Mouse (Mus musculus) cerebellum, postnatal 36 days (tissue): ENCODE results near the gene Pcgf2.

Source experiments
- DNase-seq, 2 experiments: peaks; one replicate each; pipeline ENCODE4 v3.0.0; 2021 to 2022; ENCODE audit warnings: mixed read lengths in 2 of 2

Gene Pcgf2

DNA sequence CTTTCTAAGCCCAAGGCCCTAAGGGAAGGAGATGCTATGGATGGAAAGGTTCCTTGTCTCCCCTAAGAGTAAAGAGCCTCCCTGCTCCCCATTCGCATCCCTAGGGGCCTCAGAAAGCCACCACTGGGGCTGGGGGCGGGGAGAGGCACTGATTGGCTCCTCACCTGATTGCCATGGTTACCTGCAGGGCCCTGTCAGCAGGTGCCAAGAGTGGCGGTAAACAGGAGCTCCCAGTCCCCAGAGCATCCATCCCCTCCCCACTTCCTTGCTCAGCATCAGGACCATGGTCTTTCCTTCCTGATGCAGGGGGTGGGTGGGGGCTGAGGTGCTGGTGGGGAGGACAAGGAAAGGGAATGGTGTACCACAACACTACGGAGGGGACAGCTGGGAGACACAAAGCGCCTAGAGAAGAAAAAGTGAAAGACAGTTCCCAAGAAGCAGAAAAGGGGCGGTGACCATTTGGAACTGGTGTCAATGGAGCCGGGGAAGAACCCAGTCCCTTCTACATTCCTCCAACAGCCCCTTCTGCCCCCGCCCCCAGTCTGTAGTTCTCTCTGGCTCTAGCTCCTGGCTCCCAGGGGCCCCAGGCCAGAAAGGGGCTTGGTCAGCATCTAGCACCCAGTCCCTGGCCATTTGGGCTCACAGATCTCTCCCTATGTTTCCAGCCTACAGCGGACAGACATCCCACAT lies 4.4 kb downstream of the Pcgf2 start:
- DNase-seq = no peak

DNA sequence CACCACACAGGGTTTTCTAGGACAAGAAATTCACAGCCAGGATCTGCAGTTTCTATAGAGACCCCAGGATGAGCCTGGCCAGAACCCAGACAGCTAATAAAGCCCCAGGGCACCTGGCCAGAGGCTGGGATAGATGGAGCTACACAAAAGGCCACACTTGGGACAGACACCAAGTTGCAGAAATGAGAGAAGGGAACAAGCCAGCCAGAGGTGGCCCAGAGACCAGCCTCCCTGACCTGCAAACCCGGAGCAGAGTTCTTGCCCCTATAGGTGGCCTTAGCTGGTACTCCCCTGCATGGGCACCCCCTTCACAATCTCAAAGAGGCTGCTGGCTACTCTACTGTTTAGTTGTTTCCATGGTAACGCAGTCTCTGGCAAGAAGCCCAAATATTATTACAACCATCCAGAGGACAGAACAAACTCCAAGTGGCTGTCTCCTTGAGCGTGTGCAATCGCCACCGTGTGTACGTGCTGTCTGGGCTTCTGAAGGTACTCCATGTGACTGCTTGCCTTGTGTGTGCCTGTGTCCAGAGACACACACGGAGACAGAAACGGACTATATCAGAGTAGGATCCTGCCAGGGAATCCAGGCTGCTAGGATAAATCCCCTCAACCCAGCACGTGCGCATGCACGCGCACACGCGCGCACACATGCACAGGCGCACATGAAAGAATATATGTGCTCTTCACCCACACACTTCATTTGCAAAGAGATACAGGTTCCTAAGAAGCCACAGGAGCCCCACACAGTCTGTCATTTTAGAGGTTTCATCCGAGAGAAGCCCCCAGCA lies 5.2 kb downstream of the Pcgf2 start:
- peak in 1 of 2 experiments; percentile 44 for DNase-seq

DNA sequence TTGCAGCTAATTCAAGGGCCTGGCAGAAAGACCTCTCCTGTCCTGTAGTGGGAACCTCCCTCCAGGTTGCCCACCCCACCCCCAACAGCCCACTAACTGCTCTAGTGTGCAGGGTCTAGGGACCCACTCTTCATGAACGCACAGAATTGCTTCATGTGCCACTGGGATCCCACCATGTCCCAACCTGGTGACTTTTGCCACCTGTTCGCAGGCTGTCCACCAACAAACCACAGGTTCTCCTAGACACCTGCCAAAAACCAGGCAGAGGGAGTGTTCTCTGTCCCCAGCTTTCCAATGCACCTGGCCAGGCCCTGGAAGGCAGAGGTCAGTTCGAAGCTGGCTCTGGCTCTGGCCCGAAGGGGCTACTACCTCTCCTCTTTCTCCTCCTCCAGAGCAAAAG lies 5.9 kb downstream of the Pcgf2 start:
- no peak for DNase-seq

DNA sequence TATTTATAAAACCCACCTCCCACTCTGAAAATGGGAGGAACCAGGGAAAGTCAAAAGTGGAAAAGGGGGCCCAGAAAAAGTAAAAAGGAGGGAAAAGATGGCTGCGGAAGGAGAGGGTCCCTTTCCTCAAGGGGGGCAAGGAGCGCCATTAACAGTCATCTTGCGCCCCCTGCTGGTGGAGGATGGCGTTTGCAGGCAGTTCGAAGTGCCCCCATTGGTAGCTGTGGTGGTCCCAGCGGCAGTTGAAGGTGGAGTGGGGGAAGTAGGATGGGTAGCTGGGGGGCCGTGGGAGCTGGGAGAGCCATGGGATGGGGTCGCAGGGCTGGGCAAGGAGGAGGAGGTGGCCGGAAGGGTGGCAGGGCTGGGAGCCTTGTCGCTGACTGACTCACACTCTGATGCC lies 10.4 kb downstream of the Pcgf2 start:
- peak; percentile 60 to 65 for DNase-seq

DNA sequence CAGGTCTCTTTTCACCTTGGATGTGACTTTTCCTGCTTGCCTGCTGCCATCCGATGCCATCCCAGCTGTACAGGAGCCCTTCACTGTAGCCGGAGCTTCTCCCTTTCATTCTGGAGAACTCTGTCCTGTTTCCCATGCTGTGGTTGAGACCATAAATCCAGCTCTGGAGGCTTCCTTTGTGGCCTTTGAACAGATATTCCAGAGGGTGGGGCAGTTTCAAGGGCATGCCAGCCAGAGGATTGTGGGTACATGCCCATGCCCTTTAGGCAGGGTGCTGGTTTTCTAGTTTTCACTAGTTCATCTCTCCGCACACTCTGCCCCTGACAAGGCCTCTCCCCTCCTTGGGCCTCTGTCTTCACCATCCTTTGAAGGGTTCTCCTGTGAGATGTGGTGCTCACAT lies 13.2 kb downstream of the Pcgf2 start:
- DNase-seq = no peak

DNA sequence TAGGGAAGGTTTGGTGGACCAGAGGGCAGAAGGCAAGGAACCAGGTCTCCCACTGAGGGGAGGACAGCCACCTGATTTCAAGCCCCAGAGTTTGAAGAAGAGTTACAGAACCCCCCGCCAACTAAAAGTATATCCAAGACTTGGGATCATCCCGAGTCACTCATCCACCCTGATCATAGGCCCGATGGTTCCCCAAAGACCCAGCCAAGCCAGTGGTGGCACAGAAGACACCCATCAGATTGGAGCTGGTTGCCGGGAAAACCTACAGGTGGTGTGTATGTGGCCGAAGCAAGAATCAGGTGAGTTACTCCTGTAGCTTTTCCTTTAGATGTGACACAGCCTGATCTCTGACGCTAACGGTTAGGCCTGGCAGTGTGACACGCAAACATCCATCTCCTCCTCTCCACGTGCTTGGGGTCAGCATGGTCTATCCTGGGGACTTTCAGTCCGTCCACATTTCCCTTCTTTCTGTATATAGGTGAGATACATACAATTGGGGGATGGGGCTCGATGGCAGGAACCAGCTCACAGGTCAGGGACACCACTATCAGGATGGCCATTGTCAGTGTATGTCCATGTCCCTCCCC lies 13.9 kb downstream of the Pcgf2 start:
- no peak for DNase-seq

DNA sequence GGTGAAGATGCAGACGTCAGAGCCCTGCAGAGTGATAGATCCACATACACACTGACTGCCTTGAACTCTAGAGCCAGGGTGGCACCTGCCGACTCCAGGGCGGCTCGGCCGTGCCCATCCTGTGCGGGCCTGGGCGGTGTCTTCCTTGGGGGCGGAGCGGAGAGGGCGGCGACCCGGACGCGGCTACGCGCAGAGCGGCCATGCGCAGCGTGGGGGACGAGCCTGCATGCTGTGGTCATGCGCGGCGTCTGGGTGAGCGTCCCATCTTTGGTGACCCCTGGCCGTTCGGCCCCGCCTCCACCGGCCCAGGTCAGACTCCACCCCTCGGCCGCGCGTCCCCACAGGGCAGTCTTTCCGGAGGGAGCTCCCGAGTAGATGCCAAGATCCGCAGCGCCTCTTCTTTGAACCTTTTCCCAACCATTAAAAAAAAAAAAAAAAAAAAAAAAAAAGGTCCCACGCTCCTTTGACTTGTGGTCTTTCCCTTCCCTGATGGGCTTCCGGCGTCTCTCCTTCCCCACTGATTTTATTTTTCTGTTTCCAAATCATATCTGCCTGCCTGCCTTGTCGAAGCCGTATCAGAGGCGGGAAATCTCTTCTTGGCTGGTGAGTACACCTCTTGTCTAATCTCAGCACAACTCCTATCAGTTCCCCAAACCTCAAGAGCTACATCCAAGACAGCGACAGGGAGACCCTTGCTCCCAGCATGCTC lies 14.5 kb downstream of the Pcgf2 start, which contains the start of gene Cisd3:
TSS of gene Cisd3 (plus strand) at position 214 of the 709 bp plus-strand sequence.
- peak; percentile 90 to 95 for DNase-seq

DNA sequence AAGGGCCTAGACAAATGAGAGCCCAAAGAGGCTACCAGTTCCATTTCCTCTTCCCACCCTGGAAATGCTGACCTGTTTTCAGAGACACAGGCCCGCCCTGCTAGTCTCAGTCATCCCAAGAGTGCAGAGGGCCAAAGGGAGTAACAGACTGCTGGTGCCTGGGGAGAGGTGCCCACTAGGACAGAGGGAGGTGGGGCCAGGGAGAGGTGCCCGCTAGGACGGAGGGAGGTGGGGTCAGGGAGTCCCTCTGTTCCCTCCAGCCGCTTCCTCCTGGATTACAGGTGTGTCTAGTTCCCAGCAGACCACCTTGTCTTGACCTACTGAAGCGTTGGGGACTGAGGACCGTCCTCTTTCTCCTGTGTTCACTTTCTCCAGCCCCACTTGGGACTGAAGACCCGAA lies 15.5 kb downstream of the Pcgf2 start:
- DNase-seq = no peak

DNA sequence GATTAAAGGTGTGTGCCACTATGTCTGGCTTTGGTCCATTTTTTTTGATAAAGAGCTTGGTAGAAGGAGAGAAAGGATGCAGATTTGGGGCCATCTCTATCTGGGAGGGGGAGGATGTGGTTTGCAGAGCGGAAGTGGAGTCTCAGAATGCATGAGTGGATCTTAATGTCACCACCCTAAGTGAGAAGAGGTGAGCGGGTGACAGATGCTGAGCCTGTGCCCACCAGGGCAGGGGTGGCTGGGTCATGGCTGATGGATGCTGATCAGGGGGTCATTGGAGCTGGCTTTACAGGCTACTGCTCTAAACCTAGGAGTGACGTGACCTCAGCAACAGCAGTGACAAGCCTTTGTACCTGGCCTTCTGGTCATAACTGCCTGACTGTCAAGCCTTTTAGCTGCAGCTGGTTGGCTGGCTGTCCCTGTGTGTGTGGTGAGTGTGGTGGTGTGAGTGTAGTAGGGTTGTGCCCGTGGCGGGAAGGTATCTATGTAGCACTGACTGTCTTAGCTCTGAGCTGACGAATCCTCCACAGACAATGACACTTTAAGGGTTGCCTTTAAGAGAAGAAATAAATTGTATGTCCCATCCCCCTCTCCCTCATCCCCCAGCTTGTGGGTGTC lies 16.1 kb downstream of the Pcgf2 start:
- no peak for DNase-seq

DNA sequence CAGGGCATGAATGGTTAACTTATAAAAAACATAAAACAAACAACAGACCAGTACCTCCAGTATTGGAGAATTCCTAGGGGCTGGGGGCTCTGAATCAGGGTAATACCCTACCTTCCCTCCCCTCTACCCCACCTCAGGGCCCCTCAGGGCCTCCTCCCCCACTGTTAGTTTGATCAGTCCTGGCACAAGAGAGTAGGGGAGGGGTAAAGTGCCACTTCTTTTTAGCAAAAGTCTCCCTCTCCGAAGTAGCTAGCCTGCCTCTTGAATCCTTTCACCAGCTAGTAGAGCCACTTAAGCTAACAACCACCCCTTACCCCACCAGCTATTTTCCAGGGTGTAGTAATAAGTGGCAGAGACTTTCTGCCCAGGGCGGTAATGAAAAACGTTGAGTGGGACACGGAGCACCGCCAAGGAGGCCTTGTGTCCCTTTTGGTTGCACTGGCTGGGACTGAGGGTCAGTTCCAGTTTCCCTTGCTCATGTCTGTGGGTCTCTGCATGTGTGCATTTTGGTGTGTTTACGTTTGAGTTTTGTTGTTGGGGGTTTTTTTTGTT lies 17.7 kb downstream of the Pcgf2 start:
- no peak for DNase-seq

DNA sequence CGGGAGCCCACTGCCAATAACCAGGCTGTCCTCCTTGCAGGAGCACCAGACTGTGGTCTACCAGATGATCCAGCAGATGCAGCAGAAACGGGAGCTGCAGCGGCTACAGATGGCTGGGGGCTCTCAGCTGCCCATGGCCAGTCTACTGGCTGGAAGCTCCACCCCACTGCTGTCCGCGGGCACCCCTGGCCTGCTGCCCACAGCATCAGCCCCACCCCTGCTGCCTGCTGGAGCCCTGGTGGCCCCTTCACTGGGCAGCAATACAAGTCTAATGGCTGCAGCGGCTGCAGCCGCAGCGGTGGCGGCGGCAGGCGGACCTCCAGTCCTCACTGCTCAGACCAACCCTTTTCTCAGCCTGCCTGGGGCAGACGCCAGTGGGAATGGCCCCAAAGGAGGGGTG lies 19.9 kb downstream of the Pcgf2 start:
- no peak for DNase-seq

DNA sequence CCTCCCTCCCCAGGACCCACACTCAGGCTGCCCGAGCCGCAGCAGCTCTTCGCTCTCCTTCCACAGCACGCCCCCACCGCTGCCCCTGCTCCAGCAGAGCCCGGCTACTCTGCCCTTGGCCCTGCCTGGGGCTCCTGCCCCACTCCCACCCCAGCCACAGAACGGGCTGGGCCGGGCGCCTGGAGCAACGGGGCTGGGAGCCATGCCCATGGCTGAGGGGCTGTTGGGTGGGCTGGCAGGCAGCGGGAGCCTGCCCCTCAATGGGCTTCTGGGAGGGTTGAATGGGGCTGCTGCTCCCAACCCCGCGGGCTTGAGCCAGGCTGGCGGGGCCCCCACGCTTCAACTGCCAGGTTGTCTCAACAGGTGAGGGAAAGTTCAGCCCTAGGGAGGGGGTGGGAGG lies 22.0 kb downstream of the Pcgf2 start:
- DNase-seq = no peak

DNA sequence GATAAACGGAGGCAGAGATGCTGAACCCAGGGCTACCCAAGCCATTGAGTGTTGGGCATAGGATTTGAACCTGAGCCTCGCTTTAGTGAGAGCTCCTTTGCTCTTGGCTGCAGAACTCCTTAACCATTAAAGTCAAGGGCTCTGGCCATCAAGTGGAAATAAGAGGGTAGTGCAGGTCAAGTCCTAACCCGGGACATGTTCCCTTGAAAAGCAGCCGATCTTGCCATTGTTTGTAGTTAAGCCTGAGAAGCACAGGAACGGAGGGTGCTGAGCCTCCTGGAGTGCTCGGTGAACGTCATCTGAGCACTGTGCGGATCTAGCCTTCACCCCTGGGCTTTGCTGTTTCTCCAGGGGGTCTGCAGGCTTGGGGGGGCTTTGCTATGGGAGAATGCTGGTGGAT lies 22.5 kb downstream of the Pcgf2 start:
- DNase-seq = no peak

DNA sequence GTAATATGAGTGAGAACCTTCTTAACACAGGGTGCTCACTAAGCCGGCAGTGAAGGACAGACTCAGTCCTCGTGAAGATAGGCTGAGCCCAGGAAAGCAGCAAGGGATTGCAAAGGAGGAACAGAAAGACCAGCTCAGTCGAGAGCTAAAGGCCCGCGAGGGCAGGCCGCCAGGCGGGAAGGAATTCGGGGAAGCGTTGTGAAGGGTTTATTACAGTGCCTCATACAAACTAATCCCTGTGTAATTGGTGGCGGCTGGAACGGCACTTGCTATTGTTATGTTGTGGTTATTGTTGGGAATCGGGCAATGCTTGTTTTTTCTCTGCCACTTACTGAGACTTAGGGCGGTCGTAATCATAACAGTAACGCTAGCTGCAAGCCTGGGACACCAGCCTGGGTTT lies 22.9 kb downstream of the Pcgf2 start:
- no peak for DNase-seq

DNA sequence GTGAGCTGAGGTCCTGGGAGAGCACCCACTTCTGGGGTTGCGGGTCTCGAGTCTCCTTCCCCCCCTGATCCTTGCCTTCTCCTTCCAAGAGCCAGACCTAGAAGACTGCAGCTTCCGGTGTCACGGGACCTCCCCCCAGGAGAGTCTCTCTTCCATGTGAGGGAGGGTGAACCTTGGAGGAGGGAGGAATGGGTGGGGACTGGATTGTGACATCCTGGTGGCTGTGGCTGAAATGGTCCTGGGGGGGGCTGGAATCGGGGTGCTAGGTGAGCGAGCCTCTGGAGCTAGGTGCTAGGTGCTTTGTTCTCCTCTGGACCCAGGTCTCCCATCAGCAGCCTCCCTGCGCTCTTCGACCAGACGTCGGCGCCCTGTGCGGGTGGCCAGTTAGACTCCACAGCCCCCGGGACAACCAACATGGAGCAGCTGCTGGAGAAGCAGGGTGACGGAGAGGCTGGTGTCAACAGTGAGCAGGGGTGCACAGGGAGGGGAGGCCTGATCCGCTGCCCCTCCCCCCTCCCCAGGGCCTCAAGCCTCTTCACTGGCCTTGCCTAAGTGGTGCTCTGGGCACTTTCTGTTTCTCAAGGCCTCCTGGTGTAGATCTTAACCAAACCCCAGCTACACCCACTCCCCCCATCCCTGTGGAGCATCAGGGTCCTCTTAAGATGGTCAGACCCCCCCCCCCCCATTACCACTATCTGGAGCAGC lies 24.1 kb downstream of the Pcgf2 start:
- no peak for DNase-seq

DNA sequence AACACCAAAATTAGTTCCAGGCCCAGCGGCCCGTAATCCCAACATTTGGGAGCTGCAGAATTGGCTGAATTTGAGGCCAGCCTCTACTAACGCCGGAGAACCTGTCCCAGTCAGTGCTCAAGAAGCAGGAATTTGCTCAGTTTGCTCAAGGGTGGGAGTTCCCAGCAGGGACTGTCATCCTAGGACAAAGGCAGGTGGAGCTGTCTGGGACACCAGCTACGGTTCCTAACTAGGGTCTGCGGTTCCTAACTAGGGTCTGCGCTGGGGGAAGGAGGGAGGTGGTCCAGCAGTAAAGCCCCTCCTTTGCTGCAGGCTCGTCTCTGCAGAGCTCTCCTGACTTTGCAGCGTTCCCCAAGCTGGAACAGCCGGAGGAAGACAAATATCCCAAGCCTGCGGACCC lies 27.1 kb downstream of the Pcgf2 start:
- DNase-seq = no peak

DNA sequence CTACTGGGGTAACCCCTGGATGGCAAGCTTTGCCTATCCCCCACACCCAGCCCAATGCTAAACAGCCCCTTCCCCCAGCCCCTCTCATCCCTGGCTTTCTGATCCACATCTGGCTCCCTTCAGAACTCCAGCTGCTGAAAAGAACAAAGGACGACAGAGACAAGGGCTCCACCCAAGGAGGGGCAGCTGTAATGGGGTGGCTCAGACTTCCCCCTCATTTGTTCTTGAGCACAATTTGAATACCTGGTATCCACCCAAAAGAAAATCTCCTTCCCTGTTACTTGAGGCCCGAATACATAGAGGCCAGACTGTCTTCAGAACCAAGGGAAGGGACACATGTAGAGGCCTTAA lies 29.1 kb downstream of the Pcgf2 start:
- no peak for DNase-seq

DNA sequence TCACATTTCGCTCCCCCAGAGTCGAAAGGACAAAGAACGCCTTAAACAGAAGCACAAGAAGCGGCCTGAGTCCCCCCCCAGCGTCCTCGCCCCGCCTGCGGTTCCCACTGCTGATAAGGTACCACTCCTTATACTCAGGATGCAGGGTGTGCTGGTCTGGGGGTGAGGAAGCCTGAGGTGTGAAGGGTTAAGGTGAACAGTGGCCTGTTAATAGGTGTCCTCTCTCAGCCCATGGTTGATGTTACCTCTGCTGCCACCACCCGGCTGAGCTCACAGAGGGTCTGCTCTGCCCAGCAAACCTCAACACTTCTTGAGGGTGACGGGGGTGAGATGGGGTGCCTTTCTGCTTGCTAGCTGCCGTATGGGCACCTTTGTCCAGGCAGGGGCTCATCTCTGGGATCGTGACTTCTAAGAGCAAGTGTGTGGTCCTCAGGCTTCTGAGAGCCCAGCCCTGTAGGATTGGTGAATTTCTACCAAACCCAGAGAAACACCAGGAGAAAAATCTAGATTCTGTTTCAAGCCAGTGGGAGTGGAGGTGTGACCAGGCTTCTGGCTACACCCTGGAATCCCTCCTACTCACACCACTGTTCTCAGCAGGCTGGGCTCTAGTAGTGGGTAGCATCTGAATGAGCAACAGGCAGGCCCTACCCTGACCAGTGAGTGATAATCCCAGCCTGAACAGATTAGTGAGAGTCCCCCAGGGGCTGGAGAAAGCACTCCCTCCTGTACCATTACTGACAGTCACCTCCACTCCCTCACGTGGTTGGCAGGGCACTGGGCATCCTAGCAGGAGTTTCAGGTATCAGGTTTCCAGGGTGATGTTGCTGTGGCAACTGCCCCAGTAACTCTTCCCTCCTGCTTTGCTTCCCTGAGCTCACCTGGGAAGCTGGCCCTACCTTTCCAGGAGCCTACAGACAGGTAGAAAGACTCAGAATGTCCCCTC lies 29.8 kb downstream of the Pcgf2 start:
- no peak for DNase-seq

DNA sequence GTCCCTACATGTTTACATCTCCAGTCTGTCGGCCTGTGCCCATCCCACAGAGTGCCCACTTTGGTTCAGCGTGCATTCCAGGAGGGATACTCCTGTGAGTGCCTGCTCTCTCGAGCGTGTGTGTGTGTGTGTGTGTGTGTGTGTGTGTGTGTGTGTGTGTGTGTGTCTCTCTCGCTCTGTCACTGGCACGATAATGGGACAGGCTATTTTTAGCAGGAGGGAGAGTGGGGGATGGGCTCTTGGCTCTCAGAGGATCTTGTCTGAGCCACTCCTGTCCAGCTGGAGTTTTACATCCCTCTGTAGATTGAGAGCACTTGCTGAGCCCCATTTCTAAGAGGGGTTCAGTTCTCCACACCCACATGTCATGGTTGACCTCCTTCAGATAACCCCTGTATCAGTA lies 30.5 kb downstream of the Pcgf2 start:
- DNase-seq = peak; percentile 58 to 65

DNA sequence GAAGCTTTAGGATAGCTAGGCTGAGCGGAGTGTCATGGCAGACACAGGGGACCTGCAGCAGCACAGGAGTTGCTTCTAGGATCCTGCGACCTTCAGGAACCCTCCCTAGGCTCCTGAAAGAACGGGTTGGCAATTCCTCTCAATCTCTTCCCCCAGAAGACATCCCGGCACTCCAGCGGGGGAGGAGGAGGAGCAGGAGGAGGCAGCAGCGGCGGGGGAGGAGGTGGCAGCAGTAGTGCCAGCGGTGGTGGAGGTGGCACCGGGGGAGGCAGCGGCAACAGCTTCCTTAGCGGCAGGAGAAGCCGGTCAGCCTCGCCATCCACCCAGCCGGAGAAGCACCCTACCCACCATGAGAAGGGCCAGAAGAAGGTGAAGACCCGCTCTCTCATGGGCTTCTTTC lies 31.0 kb downstream of the Pcgf2 start:
- DNase-seq = no peak

DNA sequence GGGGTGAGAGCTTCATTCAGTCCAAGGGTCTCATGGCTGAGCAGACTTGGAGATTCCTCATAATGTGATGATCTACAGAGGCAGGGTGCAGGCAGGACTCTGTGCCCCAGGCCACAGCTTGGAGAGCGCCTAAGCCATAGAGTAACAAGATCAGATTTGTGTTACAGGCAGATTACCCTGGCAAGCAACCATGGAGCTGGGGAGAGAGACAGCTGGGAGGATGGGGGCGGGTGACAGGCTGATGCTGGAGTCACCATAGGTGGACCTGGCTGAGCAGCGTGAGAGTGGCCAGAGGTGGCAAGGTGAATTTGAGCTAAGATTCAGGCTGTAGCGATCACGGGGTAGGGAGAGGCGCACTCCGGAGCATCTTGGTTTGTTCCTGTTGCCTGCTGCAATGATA lies 32.1 kb downstream of the Pcgf2 start:
- no peak for DNase-seq
